Mouse (Mus musculus) retina, embryonic 14.5 days (tissue): ENCODE results near the gene Kng2.
"Not testable (repeated sequence)": the region's sequence is repeated elsewhere in the genome, so short reads cannot be mapped to it uniquely, and the experiment has no call there.

Experiments
- DNase-seq: peaks from one replicate; pipeline ENCODE4 v3.0.0-alpha.2; 2015; ENCODE audit warnings: low spot score

Kng2 gene

GRCm38 (mm10) chr16:23028966-23029600 lies at the start of gene Kng2:
Gene Kng2 (minus strand): TSS chr16:23029482.
- not testable (repeated sequence) for DNase-seq

- DNase-seq = not testable (repeated sequence)
These were observed 48.2 kb upstream of the Kng2 start for GRCm38 (mm10) chr16:23077516-23077915.

DNA sequence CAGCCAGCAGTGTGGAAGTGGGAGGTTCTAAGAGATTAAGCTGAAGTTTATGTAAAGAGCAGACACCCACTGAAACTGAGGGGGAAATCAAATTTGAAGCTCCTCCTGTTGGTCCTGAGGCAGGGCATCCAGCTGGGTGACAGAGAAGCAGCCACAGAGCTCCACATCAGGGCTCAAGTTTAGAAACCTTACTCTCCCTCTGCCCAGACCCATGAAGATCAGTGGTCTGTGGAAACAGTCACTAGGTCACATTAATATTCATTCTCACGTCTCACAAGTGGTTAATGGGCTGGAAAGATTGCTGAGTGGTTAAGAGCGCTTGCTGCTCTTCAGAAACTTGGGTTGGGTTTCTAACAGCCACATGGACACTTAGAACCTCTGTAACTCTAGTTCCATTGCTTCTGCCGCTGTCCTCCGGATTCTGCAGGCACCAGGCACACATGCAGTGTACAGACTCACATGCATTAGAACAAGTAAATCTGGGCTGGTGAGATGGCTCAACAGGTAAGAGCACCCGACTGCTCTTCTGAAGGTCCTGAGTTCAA lies 31.6 kb upstream of the Kng2 start:
- not testable (repeated sequence) for DNase-seq

DNA sequence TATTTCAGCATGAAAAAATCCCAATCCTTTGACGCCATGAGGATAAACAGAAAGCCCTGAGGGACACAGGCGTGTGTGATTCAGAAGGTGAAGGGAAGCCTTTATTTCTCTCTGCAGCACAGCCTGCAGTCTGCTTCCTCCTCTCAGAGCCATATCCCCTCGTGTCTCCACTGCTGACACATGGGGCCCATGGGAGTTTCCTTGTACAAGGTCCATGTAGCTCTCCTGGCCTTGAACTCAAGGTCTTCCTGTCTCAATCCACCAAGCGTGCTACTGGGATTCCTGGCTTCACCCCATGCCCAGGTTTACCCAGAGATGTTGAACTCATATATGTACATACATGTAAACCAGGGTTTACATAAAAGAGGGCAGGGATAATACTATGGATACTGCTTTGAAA lies 30.3 kb upstream of the Kng2 start:
- not testable (repeated sequence) for DNase-seq

DNA sequence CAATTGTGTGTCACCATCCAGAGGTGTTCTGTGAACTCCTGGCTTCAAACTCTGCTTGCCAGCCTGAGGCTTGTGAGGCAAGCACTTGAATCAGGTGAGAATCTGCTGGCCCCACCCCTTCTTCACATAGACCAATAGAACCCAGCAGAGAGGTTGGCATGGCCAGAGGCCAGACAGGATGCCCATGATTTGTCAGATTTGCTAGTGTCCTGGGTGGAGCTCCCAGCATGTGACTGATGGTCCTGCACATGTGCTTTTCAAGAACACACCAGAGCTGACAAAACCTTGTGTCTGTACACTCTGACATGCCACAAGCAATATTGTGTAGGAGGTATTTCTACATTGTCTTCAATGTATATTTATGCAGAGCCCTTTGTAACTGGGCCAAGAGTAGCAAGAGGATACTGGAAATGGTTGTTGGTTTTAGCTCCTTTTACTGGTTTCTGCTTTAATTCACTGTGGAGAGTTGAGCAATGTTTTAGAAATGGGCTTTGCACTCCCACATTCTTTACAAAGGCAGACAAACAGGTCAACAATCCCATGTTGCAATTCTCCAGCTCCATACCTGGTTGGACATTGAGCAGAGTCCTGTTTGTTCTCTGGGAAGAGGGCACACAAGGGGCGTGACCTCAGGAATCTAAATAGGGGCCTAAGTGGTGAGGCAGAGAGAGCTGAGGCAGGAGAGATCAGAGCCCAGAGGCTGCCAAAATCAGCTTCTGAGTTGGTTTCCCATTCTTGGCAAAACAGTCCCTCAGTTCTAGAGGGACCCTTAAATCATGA lies 28.6 kb upstream of the Kng2 start, which contains the start of gene Kng1:
Gene Kng1 (plus strand): TSS at position 198 of the 780 bp plus-strand sequence.
- DNase-seq = not testable (repeated sequence)

DNA sequence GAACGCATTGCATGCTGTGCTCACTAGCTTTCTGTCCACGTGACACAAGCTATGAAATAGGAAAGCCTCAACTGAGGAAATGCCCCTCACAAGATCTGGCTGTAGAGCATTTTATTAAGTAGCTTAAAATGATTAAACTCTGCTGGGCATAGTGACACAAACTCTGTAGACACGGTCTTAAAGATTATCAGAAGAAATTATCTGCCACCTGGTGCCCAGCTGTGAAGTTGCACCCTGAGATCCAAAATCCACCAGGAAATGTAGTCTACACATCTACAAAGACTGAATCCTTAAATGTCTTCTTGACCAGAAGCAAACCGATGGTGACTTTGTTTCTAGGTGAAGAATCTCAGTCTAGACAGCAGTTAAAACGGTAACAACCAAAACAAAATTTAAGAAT lies 17.0 kb upstream of the Kng2 start:
- peak; percentile 73 for DNase-seq

DNA sequence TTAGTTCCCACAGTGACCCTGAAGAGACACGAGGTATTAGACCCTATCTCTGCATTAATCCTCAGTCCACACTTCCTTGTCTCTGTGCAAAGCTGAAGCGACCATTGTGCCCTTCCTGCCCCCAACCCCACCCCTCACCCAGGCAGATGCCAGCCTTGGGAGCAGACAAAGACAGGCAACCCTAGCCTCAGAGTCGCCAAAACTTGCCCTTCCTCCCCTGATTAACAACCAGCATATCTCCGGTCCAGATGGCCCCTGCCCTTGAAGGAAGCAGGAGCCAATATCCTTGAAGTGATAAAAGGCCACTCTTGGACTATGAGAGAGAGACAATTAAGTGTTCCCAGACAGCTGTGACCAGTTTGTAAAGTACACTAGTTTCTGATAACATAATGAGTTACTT lies 11.6 kb upstream of the Kng2 start:
- DNase-seq = no peak

DNA sequence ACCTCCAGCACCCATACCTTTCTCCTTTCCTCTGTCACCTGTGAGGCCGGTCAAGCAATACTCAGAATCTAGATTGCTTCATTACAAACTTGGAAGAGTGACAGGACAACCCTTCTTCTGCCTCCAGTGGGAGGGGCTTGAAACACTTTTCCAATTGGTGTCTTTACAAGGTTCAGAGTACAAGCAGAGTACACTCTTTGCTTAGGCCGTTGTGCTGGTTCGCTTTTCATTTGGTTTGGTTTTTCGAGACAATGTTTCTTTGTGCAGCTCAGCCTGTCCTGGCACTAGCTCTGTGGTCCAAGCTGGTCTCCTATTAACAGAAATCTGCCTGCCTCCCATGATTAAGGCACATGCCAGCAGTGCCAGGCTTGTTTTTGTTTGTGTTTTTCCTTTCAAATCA lies 10.0 kb upstream of the Kng2 start:
- no peak for DNase-seq

DNA sequence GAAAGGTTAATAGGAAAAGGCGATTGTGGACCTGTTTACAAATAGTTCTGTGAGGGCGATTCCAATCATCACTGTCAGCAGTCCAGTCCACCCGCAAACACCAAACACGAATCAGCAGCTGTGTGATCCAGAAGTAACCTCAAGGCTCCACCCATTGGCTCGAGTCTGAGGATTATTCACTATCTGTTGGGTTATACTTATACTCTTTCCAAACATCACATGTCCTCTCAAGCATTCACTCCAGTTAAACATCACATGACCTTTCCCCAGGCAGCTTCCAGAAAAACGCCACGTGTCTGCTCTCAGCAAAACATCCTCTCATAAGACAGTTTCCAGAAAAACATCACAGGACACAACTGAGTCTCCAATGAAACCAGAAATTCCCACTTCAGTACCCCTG lies 8.5 kb upstream of the Kng2 start:
- DNase-seq = no peak

GRCm38 (mm10) chr16:23033673-23034072 lies 4.4 kb upstream of the Kng2 start:
- no peak for DNase-seq

- DNase-seq = no peak
These were observed 1.6 kb upstream of the Kng2 start for GRCm38 (mm10) chr16:23030673-23031435.

DNA sequence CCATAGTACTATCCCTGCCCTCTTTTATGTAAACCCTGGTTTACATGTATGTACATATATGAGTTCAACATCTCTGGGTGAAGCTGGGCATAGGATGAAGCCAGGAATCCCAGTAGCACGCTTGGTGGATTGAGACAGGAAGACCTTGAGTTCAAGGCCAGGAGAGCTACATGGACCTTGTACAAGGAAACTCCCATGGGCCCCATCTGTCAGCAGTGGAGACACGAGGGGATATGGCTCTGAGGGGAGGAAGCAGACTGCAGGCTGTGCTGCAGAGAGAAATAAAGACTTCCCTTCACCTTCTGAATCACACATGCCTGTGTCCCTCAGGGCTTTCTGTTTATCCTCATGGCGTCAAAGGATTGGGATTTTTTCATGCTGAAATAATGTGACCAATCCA lies 1.9 kb downstream of the Kng2 start:
- DNase-seq = not testable (repeated sequence)

DNA sequence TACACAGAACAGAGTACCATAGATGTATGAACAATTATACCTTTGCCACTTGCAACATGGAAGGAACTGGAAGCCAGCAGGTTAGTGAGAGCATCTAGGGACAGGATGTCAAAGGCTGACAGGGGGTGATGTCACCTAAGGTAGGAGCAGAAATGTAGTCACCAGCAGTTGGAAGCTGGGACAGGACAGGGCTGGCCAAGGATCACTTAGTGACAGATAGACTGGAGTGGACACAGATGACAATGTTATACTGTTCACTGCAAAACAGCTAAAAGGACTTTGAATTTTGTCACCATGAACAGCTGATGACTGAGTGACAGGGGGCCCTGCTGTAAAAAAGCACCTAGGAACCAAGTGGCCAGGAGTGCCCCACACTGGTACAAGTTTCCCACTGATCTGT lies 2.7 kb downstream of the Kng2 start:
- DNase-seq = no peak

GRCm38 (mm10) chr16:23025111-23025510 lies 4.2 kb downstream of the Kng2 start:
- DNase-seq = no peak

- not testable (repeated sequence) for DNase-seq
These were observed 8.7 kb downstream of the Kng2 start for GRCm38 (mm10) chr16:23020571-23020970.

- DNase-seq = not testable (repeated sequence)
These were observed 14.6 kb downstream of the Kng2 start for GRCm38 (mm10) chr16:23014645-23015044.

DNA sequence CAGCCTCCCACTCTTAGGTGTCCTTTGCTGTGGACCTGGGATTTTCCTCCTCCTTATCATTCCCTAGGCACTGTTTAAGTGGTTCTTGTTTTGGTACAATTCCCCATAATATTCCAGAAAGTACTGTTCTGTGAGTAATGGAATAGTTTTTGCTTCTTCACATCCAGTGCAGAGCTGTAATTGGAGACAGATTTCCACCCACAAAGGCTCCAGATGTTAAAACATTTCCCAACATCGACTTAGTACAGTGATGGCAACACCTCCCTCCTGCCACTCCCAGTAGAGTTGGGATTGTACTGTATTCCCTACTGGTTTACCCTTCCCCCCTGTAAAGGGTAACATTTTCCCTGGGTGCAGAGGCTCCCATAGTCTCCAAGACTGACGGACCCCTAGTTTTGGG lies 15.5 kb downstream of the Kng2 start:
- not testable (repeated sequence) for DNase-seq

GRCm38 (mm10) chr16:22996951-22997350 lies 32.3 kb downstream of the Kng2 start:
- not testable (repeated sequence) for DNase-seq

DNA sequence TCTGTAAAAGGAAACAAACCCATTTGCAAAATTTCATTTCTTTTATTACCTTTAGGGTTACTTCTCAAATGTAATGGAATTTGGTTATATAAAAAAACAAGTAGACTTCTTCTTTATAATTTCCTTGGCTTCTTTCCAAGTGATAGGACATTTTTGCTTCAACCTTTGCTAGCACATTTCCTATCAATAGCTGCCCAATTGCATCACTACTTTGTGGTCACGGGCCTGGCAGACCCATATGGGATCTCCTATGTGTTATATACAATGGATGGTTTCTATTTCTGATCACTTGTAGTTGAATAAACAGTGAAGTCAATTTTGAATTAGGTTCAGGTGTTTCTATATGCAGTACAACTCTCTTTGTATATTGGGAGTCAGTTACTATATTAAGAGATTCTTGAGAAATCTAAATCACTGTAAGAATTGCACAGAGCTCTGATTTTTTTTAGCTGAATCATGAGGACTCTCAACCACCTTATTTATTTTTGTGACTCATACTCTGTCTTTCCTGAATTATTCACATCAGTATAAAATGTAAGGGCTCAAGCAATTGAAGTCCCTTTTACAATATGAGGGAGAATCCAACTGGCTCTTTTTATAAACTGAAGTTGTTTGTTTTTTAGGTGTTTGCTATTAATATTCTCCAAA lies 61.8 kb downstream of the Kng2 start:
- DNase-seq = no peak

DNA sequence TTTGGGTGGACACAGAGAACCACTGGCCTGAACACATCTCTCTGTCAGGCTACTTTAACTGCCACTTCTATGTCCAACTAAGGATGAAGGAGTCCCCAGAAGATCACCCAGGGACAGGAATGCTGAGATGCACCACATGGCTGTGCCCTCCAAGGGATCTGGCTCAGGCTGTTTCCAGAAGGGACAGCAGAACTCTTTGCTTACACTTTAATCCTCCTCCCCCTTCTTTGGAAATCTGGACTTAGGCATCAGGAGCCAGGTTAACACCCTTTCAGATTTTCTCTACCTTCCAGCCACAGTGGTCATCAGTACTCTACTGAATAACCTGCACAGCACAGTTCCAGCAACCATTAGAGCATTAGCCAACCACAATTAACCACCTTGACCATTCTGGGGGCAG lies 66.0 kb downstream of the Kng2 start:
- no peak for DNase-seq

DNA sequence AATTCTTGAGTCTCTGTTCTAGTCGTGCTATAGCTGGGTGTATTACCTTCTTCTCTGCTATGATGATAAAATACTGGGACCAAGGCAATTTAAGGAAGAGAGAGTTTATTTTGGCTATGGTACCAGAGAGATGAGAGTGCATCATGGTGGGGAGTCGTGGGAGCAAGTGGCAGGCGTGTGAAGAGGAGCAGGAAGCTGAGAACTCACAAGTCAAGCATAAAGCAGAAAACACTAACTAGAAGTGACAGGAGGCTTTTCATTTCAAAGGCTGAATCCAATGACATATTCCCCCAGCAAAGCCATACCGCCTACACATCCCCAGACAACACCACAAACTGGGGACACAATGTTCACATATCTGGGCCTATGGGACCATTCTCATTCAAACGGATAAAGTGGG lies 67.0 kb downstream of the Kng2 start:
- peak; percentile 69 for DNase-seq

DNA sequence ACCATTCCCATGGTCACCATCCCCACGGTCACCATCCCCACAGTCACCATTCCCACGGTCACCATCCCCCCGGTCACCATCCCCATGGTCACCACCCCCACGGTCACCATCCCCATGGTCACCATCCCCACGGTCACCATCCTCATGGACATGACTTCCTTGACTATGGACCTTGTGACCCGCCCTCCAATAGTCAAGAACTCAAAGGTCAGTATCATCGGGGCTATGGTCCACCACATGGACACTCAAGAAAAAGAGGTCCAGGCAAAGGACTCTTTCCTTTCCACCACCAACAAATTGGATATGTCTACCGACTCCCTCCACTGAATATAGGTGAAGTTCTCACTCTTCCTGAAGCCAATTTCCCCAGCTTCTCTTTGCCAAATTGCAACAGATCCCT lies 68.2 kb downstream of the Kng2 start:
- DNase-seq = no peak
